Mouse (Mus musculus) intestine, embryonic 15.5 days (tissue): ENCODE measurements around the gene Nudt16l1. TPM values are rescaled to one million over a fixed set of nuclear protein-coding genes. Genes with fewer than 3 reads are reported as not detected.

Source experiments
- ATAC-seq: fragments of 200-750 bp; cut with Nextera tagmentation; 2 replicates; pipeline ENCODE4 v1.8.0; 2017; ENCODE audit warnings: moderate TSS enrichment, moderate library complexity
- H3K27ac ChIP-seq: fragments of 300-500 bp; sonication (generic); 2 replicates; pipeline ENCODE4 v1.5.1; 2015; ENCODE audit warnings: mild to moderate bottlenecking, inconsistent platforms
- H3K27me3 ChIP-seq: fragments of 300-500 bp; sonication (generic); replicated peaks from 2 replicates; pipeline ENCODE4 v1.6.1; 2015; ENCODE audit warnings: inconsistent platforms
- H3K36me3 ChIP-seq: fragments of 300-500 bp; sonication (generic); 2 replicates; pipeline ENCODE4 v1.6.1; 2015; ENCODE audit warnings: inconsistent platforms
- H3K4me1 ChIP-seq: fragments of 300-500 bp; sonication (generic); replicated peaks from 2 replicates; pipeline ENCODE4 v1.6.1; 2015; ENCODE audit warnings: inconsistent platforms
- H3K4me2 ChIP-seq: fragments of 300-500 bp; sonication (generic); replicated peaks from 2 replicates; pipeline ENCODE4 v1.6.1; 2015; ENCODE audit warnings: mild to moderate bottlenecking, inconsistent platforms
- H3K4me3 ChIP-seq: fragments of 300-500 bp; sonication (generic); replicated peaks from 2 replicates; pipeline ENCODE4 v1.5.1; 2015; ENCODE audit warnings: inconsistent platforms
- H3K9ac ChIP-seq: fragments of 300-500 bp; sonication (generic); 2 replicates; pipeline ENCODE4 v1.6.1; 2015; ENCODE audit warnings: inconsistent platforms
- H3K9me3 ChIP-seq: fragments of 300-500 bp; sonication (generic); 2 replicates; pipeline ENCODE4 v1.6.1; 2016; ENCODE audit warnings: inconsistent platforms
- WGBS: fragments of 180-500 bp; shearing (Covaris S2); methylation state at CpG from one replicate; pipeline ENCODE4 v1.1.7; 2015; 5-methylcytosine and 5-hydroxymethylcytosine counted together
- polyA plus RNA-seq: library from polyadenylated mRNA; unstranded; fragments of >200 nt; fragmentation: Nextera tagmentation; extraction: Ambion mirVana; gene quantifications from 2 replicates; pipeline ENCODE4 v1.2.1, GENCODE M21; 2015

Gene Nudt16l1
- 128 and 143 TPM in 2 replicates for polyA plus RNA-seq

DNA sequence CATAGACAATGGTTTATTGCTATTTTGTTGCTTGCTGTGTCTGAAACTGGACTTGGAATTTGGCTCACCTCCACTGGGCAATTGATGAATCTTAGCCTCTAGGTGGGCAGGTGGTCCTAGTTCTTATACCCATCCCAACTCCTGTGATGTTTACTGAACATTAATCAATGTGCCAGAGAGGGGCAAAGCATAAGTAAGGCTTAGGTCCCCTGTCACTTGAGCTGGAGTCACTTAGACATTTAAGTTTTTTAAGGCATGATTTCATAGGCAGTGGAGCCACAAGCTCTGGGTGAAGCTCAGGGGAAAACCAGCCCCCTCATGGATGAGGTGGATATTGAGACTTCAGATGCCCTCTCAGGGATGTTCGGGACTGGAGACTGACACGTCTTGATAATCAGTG is at the start of gene Nudt16l1:
Gene Nudt16l1, plus strand, starts transcription at position 301 of the 400 bp plus-strand sequence.
- Histone ChIP-seq H3K9me3 (no peaks in the 10 kb centered on the region), H3K4me1 (peaks cover 10% of the 10 kb centered on the region), H3K27me3 (no peaks in the 10 kb centered on the region), H3K36me3 (peaks cover 46% of the 10 kb centered on the region), H3K4me3 (peak within 1 kb of the TSS; percentile 90), H3K9ac (peak within 1 kb of the TSS; percentile 88), H3K27ac (peak within 1 kb of the TSS; percentile 86), H3K4me2 (peak within 1 kb of the TSS; percentile 89)
- 2% methylated on average over 2 of the region's 2 CpGs for WGBS
- ATAC-seq: no peak

DNA sequence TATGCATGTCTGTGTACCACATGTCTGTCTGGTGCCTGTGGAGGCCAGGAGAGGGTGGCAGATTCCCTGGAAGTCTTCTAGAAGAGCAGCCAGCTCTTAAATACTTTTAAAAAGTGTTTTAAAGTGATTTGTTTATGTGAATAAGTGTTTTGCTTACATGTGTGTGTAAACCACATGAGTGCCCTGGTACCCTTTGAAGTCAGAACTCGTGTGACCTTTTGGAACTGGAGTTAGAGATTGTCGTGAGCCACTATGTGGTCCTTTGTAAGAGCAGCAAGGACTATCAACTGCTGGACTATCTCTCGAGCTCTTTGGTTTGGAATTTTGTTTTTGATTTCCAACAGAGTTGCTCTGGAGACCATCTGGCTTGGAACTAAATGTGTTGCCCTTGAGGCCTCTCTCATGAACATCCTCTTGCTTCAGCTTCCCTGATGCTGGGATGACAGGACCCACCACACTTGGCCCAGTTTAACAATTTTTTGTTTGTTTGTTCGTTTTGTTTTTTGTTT is 48.3 kb upstream of the Nudt16l1 start:
- H3K4me1 ChIP-seq: peaks cover 16% of the 10 kb centered on the region
- no peak overlapping the region for H3K4me3 ChIP-seq
- WGBS: 48% methylated on average over 4 of the region's 4 CpGs
- no peak overlapping the region for H3K27ac ChIP-seq
- no peak overlapping the region for H3K4me2 ChIP-seq
- no peaks in the 10 kb centered on the region for H3K36me3 ChIP-seq
- no peak overlapping the region for H3K9ac ChIP-seq
- H3K9me3 ChIP-seq: no peaks in the 10 kb centered on the region
- H3K27me3 ChIP-seq: no peaks in the 10 kb centered on the region
- ATAC-seq: no peak

DNA sequence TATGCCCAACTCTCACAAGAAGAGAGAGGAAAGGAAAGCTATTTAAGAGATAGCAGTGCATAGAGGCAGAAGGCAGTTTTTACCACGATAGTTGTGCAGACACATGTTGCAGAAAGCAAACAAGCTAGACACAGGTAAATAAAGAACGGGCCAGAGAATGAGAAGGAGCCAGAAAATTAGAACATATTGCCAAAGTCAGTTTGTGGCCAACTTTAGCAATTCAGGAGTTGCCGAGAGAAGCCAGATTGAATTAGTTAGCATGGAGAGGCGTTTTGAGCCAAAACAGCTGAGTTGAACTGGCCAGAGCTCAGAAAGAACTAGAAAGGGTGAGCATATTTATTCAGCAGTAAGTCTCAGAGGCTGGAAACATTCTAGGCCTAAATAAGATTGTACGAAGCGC is 46.4 kb upstream of the Nudt16l1 start:
- ATAC-seq: no peak
- Histone ChIP-seq H3K9me3 (no peaks in the 10 kb centered on the region), H3K36me3 (no peaks in the 10 kb centered on the region), H3K4me2 (no peak overlapping the region), H3K27ac (no peak overlapping the region), H3K4me1 (peaks cover 17% of the 10 kb centered on the region), H3K9ac (no peak overlapping the region), H3K27me3 (no peaks in the 10 kb centered on the region), H3K4me3 (no peak overlapping the region)
- WGBS: 88% methylated on average over 6 of the region's 6 CpGs

DNA sequence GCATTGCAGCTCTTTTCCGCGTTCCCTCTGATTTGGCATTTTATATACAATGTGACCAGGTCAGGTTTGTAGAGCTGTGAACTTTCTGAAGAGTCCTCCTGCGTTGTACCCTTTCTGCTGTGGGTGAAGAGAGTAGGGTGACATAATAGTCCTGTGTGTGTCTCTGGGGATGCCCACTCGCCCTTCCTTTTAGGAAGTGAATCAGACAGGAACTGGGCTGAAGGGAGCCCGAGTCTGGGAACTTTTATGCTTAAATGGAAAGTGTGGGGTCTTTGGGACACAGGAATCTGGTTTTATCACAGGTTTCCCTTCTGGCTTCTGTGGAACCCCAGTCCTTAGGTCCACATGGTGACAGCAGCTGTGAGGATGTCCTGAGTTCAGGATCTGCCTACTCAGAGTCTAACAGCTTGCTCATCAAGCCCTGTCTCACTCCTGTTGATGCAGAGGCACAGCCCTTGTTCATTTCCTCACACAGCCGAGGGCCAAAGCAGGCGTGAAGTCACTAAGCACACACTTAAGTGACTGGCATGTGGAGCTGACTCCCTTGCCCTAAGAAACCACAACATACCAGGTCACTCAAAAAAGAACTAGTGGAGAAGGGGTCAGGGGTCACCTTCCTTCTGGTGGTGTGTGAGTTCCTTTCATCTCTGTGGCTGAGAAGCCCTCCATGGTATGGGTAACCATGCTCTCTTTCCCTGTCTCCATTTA is 44.2 kb upstream of the Nudt16l1 start:
- no peaks in the 10 kb centered on the region for H3K9me3 ChIP-seq
- no peak for ATAC-seq
- 80% methylated on average over 7 of the region's 7 CpGs for WGBS

DNA sequence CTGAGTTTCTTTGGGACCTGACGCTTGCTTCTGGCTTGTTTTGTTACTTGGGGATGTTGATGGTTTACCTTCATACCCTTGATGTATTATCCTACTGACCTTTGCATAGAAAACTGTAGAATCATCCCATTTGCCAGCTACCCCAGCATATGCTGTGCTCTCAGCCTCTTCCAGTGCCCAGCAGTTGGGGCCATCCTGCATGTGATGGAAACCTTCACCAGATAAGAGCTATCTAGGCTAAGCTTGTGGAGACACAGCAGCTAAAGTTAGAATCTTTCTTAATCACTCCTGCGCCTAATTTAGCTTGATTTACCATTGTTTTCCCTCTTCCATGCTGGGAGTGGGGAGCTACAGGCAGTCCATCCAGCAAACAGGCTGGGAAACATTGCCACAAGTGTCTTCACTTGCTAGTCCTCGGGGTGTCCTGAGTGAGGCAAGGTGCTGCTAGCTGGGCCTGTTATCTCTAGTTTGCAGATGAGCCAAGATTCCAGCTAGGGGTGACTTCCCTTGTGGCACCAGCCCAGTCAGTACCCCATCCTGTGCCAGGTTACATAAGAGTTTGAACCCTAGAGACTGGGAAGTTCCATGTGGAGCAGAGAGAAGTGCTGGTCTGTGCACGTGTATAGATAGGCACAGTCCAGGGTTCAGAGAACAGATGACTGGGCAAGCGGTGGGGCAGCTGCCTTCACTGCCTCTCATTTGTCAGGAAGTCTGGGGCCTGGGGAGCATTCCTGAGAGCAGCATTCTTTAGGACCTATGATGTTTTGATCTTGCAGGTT is 42.1 kb upstream of the Nudt16l1 start:
- Histone ChIP-seq H3K27me3 (no peaks in the 10 kb centered on the region), H3K4me1 (peaks cover 17% of the 10 kb centered on the region), H3K4me2 (no peak overlapping the region; the same call in 1 of the 2 replicates), H3K36me3 (no peaks in the 10 kb centered on the region), H3K4me3 (no peak overlapping the region), H3K9ac (no peak overlapping the region), H3K27ac (0 out of 2 replicates have a peak overlapping the region, but pooled peaks have one; percentile 48), H3K9me3 (no peaks in the 10 kb centered on the region)
- WGBS: 62% methylated on average over 5 of the region's 5 CpGs
- peak; percentile 92 for ATAC-seq

More for the DNA sequence above, 44.2 kb upstream of the Nudt16l1 start:
- Histone ChIP-seq H3K4me1 (peaks cover 14% of the 10 kb centered on the region), H3K27ac (no peak overlapping the region), H3K27me3 (no peaks in the 10 kb centered on the region), H3K9ac (no peak overlapping the region), H3K4me3 (no peak overlapping the region), H3K36me3 (no peaks in the 10 kb centered on the region), H3K4me2 (no peak overlapping the region)

DNA sequence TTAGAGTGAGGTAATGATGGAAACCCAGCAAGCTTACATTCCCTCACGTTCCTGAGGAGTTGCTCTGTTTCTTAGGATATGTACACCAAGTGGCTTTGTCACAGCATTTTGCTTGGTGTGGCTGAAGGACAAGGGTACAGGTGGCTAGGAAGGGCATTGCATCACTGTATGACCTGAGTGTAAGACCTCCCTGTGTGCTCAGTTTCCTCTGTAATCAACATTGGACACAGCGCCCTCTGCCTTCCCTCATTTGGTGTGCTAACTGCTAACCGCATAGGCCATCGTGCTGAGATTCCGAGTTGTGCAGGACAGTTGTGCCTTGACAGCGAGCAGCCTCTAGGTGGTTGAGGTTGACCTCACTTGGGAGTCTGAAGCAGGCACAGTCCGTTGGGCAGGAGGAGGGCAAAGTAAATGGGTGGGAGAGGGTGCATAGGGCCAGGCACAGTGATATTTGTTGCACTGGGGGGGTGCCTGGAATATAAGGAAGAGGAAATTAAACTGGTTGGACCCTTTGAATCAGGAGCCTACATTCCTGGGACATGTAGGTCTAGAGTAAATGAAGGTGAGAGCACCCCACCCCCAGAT is 41.3 kb upstream of the Nudt16l1 start:
- Histone ChIP-seq H3K4me2 (no peak overlapping the region), H3K36me3 (no peaks in the 10 kb centered on the region), H3K9me3 (no peaks in the 10 kb centered on the region), H3K27me3 (no peaks in the 10 kb centered on the region), H3K9ac (no peak overlapping the region), H3K27ac (no peak overlapping the region), H3K4me3 (no peak overlapping the region), H3K4me1 (peaks cover 17% of the 10 kb centered on the region)
- WGBS: 71% methylated on average over 7 of the region's 7 CpGs
- peak; percentile 24; the same call in 1 of the 2 replicates for ATAC-seq

DNA sequence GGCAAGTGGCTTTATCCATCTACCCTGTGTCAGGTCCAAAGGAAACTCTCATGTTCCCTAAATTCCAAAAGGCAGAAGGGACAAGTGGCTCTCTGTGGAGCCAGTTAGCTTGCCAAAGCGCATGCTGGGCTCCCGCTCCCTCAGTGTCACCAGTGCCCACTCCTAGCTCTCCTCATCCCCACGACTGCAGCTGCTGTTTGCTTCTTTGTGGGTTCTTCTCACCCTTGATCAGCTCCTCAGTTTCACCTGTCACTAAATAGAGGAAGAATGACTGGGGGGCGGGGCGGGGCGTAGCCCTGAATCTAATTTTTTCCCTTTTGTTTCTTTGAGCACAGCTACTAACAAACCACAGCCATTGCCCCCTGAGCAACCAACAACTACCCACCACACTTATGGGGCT is 39.7 kb upstream of the Nudt16l1 start:
- WGBS: 87% methylated on average over 6 of the region's 6 CpGs
- H3K27ac ChIP-seq: no peak overlapping the region
- H3K9ac ChIP-seq: no peak overlapping the region
- H3K9me3 ChIP-seq: no peaks in the 10 kb centered on the region
- H3K4me3 ChIP-seq: no peak overlapping the region
- no peaks in the 10 kb centered on the region for H3K27me3 ChIP-seq
- no peak for ATAC-seq
- no peak overlapping the region for H3K4me2 ChIP-seq
- H3K36me3 ChIP-seq: no peaks in the 10 kb centered on the region
- H3K4me1 ChIP-seq: peaks cover 27% of the 10 kb centered on the region

DNA sequence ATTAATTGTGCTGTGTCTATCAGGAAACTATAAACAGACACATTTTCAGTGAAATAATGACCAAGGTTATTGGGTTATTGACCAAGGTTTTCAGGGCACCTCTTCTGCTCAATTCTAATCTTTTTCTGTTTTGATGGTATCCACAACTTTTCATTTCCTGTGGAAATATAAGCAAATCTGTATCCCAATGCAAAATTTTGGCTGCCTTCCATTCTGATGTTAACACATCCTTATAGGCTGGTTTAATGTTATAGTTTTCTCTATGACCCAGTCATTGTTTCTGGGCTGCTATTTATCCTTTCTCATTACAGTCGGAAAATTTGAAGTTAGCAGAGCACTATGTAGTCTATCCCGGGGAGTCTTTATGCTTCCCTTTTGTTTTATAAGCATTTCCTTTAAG is 38.9 kb upstream of the Nudt16l1 start:
- no peaks in the 10 kb centered on the region for H3K27me3 ChIP-seq

DNA sequence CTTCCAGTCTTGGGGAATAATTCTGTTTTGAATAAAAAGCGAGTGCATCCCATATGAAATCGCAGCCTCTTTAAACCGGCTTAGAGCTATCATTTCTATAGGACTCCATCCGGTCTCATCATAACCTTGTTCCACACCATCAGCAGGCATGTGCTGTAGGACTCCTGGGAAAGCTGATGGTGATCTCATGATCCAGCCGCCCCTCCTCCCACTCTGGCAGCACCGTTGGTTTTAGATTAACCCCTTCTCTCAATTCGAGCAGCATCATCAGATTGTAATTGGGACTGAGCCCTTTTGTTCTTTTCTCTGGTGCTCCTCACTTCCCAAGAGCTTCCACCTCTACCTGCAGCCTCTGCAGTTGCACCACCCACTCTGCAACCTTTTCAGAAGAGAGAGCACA is 37.4 kb upstream of the Nudt16l1 start:
- no peak overlapping the region for H3K9ac ChIP-seq
- WGBS: 66% methylated on average over 7 of the region's 7 CpGs
- ATAC-seq: no peak
- H3K27ac ChIP-seq: no peak overlapping the region
- no peaks in the 10 kb centered on the region for H3K36me3 ChIP-seq
- H3K9me3 ChIP-seq: no peaks in the 10 kb centered on the region
- no peak overlapping the region for H3K4me3 ChIP-seq
- H3K4me1 ChIP-seq: peaks cover 31% of the 10 kb centered on the region
- no peaks in the 10 kb centered on the region for H3K27me3 ChIP-seq
- no peak overlapping the region for H3K4me2 ChIP-seq

More for the DNA sequence above, 38.9 kb upstream of the Nudt16l1 start:
- no peak overlapping the region; the same call in 1 of the 2 replicates for H3K27ac ChIP-seq
- peaks cover 29% of the 10 kb centered on the region for H3K4me1 ChIP-seq
- H3K4me2 ChIP-seq: no peak overlapping the region
- no peak for ATAC-seq
- H3K4me3 ChIP-seq: no peak overlapping the region
- WGBS: 42% methylated on average over 2 of the region's 2 CpGs
- H3K36me3 ChIP-seq: no peaks in the 10 kb centered on the region
- no peak overlapping the region for H3K9ac ChIP-seq
- H3K9me3 ChIP-seq: no peaks in the 10 kb centered on the region

DNA sequence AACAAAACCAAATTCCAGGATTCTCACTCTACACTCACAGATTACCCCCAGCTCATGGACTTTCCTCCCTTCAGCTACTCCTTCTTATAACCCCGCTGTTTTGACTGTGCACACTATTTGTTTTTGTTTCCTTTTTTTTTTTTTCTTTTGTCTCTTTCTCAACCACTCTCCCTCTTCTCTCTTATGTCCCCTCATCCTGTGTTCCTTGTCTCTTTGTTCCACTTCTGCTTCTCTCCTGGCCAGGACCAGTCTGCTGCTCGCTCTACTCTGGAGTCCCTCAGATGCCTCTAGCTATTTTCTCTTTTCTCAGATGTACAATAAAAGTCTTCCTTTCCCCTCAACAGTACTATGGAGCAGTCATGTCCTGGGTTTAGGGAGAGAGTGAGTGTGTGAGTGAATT is 36.2 kb upstream of the Nudt16l1 start:
- Histone ChIP-seq H3K9ac (no peak overlapping the region), H3K9me3 (no peaks in the 10 kb centered on the region), H3K27me3 (no peaks in the 10 kb centered on the region), H3K4me2 (no peak overlapping the region), H3K4me3 (no peak overlapping the region), H3K27ac (no peak overlapping the region), H3K4me1 (peaks cover 24% of the 10 kb centered on the region), H3K36me3 (no peaks in the 10 kb centered on the region)
- 86% methylated on average over 2 of the region's 2 CpGs for WGBS
- no peak for ATAC-seq

DNA sequence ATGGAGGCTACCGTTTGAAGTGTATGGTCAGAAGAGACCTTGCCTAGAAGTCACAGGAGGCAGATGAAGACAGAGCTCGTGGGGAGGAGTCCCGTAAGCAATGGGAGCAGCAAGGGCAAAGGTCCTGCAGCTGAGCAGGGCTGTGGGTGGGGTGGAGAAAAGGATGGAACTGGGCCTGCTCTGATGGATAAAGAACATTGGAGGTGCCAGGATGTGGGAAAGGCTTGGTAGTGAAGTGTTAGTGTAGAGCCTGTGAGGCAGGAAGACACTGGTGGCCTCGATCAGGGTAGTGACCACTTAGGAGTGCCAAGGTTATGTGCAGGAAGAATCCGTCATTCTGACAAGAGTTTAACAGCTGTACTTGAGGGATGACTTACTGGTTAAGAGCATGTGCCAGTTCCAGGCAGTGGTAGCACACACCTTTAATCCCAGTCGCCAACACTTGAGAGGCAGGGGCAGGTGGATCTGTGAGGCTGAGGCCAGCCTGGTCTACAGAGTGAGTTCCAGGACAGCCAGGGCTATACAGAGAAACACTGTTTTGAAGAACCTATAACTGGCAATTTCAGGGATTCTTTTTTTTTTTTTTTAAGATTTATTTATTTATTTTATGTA is 35.0 kb upstream of the Nudt16l1 start:
- no peaks in the 10 kb centered on the region for H3K27me3 ChIP-seq
- WGBS: 67% methylated on average over 6 of the region's 6 CpGs
- H3K9me3 ChIP-seq: no peaks in the 10 kb centered on the region
- peaks cover 23% of the 10 kb centered on the region for H3K4me1 ChIP-seq
- H3K27ac ChIP-seq: no peak overlapping the region
- ATAC-seq: peak; percentile 67
- H3K4me2 ChIP-seq: no peak overlapping the region
- H3K36me3 ChIP-seq: no peaks in the 10 kb centered on the region
- H3K4me3 ChIP-seq: no peak overlapping the region
- H3K9ac ChIP-seq: no peak overlapping the region

DNA sequence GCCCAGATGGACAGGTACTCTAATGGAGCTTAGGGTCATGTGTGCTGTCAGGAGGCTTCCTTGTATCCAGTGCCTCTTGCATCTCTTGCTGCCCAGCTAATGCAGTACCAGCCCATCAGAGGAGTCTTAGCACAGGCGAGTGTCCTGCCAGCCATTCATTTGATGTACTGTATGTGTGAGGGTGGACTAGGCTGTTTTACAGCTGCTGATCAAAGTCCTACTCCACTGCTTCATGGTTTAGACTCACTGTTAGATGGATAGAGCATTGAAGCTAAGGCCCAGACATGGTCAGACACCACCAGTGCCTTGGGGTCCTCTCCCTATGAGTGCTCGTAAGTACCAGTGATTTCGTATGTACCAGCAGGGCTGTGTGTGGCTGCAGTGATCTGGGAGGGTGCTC is 33.7 kb upstream of the Nudt16l1 start:
- Histone ChIP-seq H3K36me3 (0 out of 2 replicates have a peak, but pooled peaks cover 3% of the 10 kb centered on the region), H3K9me3 (no peaks in the 10 kb centered on the region), H3K9ac (no peak overlapping the region), H3K27ac (no peak overlapping the region), H3K4me1 (peaks cover 18% of the 10 kb centered on the region), H3K4me2 (no peak overlapping the region), H3K4me3 (no peak overlapping the region), H3K27me3 (no peaks in the 10 kb centered on the region)
- 78% methylated on average over 3 of the region's 3 CpGs for WGBS
- peak; percentile 46; the same call in 1 of the 2 replicates for ATAC-seq
